ENCODE assay signal across 29 mouse cellular contexts in the genomic region with DNA sequence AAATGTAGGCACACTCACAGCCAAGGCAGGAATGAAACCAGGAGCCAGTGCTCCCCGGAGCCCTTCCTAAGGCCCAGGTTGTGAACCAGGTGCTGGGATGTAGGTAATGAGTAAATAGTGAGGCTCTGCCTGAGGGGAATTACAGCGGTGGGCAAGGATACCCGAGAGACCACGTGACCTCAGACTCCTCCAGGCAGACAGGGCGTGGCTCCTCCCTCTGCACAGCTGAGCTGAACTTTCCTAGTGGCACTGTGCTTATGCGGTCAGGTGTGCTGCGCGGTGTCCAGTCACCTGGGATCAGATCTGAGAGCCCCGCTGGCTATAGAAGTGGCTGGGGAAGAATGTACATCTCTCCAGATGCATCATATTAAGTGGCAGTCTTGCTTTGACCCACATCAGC.
A peak's percentile ranks its signal among the peaks of the same experiment; 100 is the strongest.
DNase-seq lines count a peak whose midpoint lies in the region; ATAC-seq and TF ChIP-seq lines count a peak whose summit lies in the region.
"Had no signal": no experiment of that assay in that cellular context is flagged by ENCODE, and none has a peak within 500 bp of the region (broad histone marks: within the 10 kb centered on the region; RNA-seq: fewer than 3 reads in every experiment).

No protein-coding gene starts in this region.

- no peak overlapping the region for H3K27ac ChIP-seq in intestine, embryonic 15.5 days
- H3K27ac ChIP-seq in intestine, postnatal 0 days (ENCODE audit: low read depth, low read length), result no peak overlapping the region
- no peak overlapping the region for H3K27ac ChIP-seq in stomach, embryonic 14.5 days (ENCODE audit: low read length)
- no peak overlapping the region for H3K27ac ChIP-seq in stomach, postnatal 0 days (replicated peaks)
- H3K27ac ChIP-seq: forebrain, embryonic 10.5 days; forebrain, embryonic 13.5 days; gastrocnemius, adult 2 months; heart, embryonic 15.5 days; hindbrain, embryonic 10.5 days; hindbrain, embryonic 13.5 days had no signal

- no peak overlapping the region for H3K9ac ChIP-seq in intestine, embryonic 15.5 days
- no peak overlapping the region for H3K9ac ChIP-seq in intestine, postnatal 0 days (ENCODE audit: low read depth, low read length)
- H3K9ac ChIP-seq in stomach, embryonic 14.5 days (replicated peaks; ENCODE audit: low read depth, low read length), result no peak overlapping the region
- H3K9ac ChIP-seq in stomach, postnatal 0 days (ENCODE audit: low read length), result no peak overlapping the region
- H3K9ac ChIP-seq: forebrain, embryonic 13.5 days; heart, embryonic 12.5 days; heart, embryonic 15.5 days; hindbrain, embryonic 13.5 days had no signal

- WGBS in intestine, embryonic 15.5 days, result 70% methylated on average over 9 of the region's 9 CpGs
- WGBS in intestine, postnatal 0 days, result 61% methylated on average over 9 of the region's 9 CpGs
- 68% methylated on average over 9 of the region's 9 CpGs for WGBS in stomach, embryonic 14.5 days
- 67% methylated on average over 9 of the region's 9 CpGs for WGBS in stomach, postnatal 0 days

- no peaks in the 10 kb centered on the region for H3K36me3 ChIP-seq in intestine, embryonic 15.5 days
- no peaks in the 10 kb centered on the region for H3K36me3 ChIP-seq in intestine, postnatal 0 days (ENCODE audit: control insufficient read depth, insufficient read depth)
- no peaks in the 10 kb centered on the region for H3K36me3 ChIP-seq in stomach, embryonic 14.5 days (ENCODE audit: control insufficient read depth, insufficient read depth, low read length)
- H3K36me3 ChIP-seq in stomach, postnatal 0 days (ENCODE audit: control insufficient read depth, insufficient read depth, low read length), result no peaks in the 10 kb centered on the region
- H3K36me3 ChIP-seq: forebrain, embryonic 10.5 days; heart, embryonic 12.5 days; heart, embryonic 15.5 days; hindbrain, embryonic 10.5 days; hindbrain, embryonic 13.5 days had no signal

- H3K27me3 ChIP-seq in intestine, embryonic 15.5 days (replicated peaks), result no peaks in the 10 kb centered on the region
- H3K27me3 ChIP-seq in intestine, postnatal 0 days (replicated peaks; ENCODE audit: control insufficient read depth, insufficient read depth, low read length), result no peaks in the 10 kb centered on the region
- H3K27me3 ChIP-seq in stomach, embryonic 14.5 days (ENCODE audit: control insufficient read depth, insufficient read depth, low read length), result no peaks in the 10 kb centered on the region
- no peaks in the 10 kb centered on the region for H3K27me3 ChIP-seq in stomach, postnatal 0 days (ENCODE audit: control insufficient read depth, insufficient read depth, low read length)
- H3K27me3 ChIP-seq: forebrain, embryonic 13.5 days; heart, embryonic 12.5 days; heart, embryonic 15.5 days; hindbrain, embryonic 13.5 days had no signal

- ATAC-seq in intestine, embryonic 15.5 days, result peak; percentile 62; the same call in 1 of the 2 replicates
- no peak for ATAC-seq in intestine, postnatal 0 days
- ATAC-seq in stomach, embryonic 14.5 days (ENCODE audit: insufficient number of reproducible peaks, insufficient read depth, low FRiP score, low read depth), result peak; percentile 28
- ATAC-seq in stomach, postnatal 0 days (ENCODE audit: low FRiP score, low TSS enrichment), result no peak
- ATAC-seq in monocyte, adult 5-6 weeks (replicated peaks; ENCODE audit: insufficient number of reproducible peaks, low FRiP score, low TSS enrichment, poor library complexity, severe bottlenecking), result no peak
- ATAC-seq: CD4-positive, CD25-positive, alpha-beta regulatory T cell, adult 4 months; forebrain, embryonic 13.5 days; forebrain, embryonic 16.5 days; hindbrain, embryonic 16.5 days had no signal

- no peaks in the 10 kb centered on the region for H3K4me1 ChIP-seq in intestine, embryonic 15.5 days (replicated peaks)
- no peaks in the 10 kb centered on the region for H3K4me1 ChIP-seq in intestine, postnatal 0 days (replicated peaks; ENCODE audit: control insufficient read depth, insufficient read depth, low read length)
- H3K4me1 ChIP-seq in stomach, embryonic 14.5 days (ENCODE audit: control insufficient read depth, insufficient read depth, low read length), result no peaks in the 10 kb centered on the region
- H3K4me1 ChIP-seq in stomach, postnatal 0 days (replicated peaks; ENCODE audit: control insufficient read depth, insufficient read depth), result no peaks in the 10 kb centered on the region
- H3K4me1 ChIP-seq: forebrain, embryonic 10.5 days; forebrain, embryonic 13.5 days; heart, embryonic 12.5 days; heart, embryonic 15.5 days; hindbrain, embryonic 10.5 days; hindbrain, embryonic 13.5 days had no signal

- no peak for TF ChIP-seq EP300 in stomach, postnatal 0 days (optimal IDR thresholded peaks at IDR 0.05)

- no peak for DNase-seq in stomach, postnatal 0 days (ENCODE audit: low spot score)
- DNase-seq in ZHBTc4 (ENCODE audit: low read depth, low spot score), result peak; percentile 9
- DNase-seq in adipocyte (ENCODE audit: low spot score), result no peak
- DNase-seq: adrenal gland, adult 8-10 months; adrenal gland, postnatal 25 days; cerebellum, adult 11-12 months; cerebellum, adult 8-10 months; cerebellum, postnatal 10 days; cerebellum, postnatal 36 days; embryo, embryonic 11 days; gastrocnemius, adult 2 months; gastrocnemius, postnatal 14 days; heart, adult 18-20 months; heart, postnatal 10 days; heart, postnatal 36 days; kidney, adult 2 months had no signal

- TF ChIP-seq CTCF in intestine, postnatal 0 days (IDR thresholded peaks at IDR 0.05; ENCODE audit: low read depth), result no peak
- TF ChIP-seq CTCF in stomach, postnatal 0 days (IDR thresholded peaks at IDR 0.05; ENCODE audit: low read depth), result no peak

- H3K4me3 ChIP-seq in intestine, embryonic 15.5 days (replicated peaks), result no peak overlapping the region
- H3K4me3 ChIP-seq in intestine, postnatal 0 days (ENCODE audit: low read depth, low read length), result no peak overlapping the region
- no peak overlapping the region for H3K4me3 ChIP-seq in stomach, embryonic 14.5 days (ENCODE audit: low read depth, low read length)
- H3K4me3 ChIP-seq in stomach, postnatal 0 days (ENCODE audit: low read depth, low read length), result no peak overlapping the region
- H3K4me3 ChIP-seq: forebrain, embryonic 10.5 days; forebrain, embryonic 13.5 days; gastrocnemius, adult 2 months; heart, embryonic 12.5 days; heart, embryonic 15.5 days; hindbrain, embryonic 10.5 days; hindbrain, embryonic 13.5 days had no signal

- H3K4me2 ChIP-seq in intestine, embryonic 15.5 days (replicated peaks), result no peak overlapping the region
- no peak overlapping the region for H3K4me2 ChIP-seq in intestine, postnatal 0 days (replicated peaks; ENCODE audit: low read depth)
- no peak overlapping the region for H3K4me2 ChIP-seq in stomach, embryonic 14.5 days (replicated peaks; ENCODE audit: low read depth, low read length)
- no peak overlapping the region for H3K4me2 ChIP-seq in stomach, postnatal 0 days (replicated peaks; ENCODE audit: low read depth)
- H3K4me2 ChIP-seq: forebrain, embryonic 13.5 days; heart, embryonic 12.5 days; heart, embryonic 15.5 days; hindbrain, embryonic 13.5 days had no signal

- H3K9me3 ChIP-seq in intestine, embryonic 15.5 days, result no peaks in the 10 kb centered on the region
- no peaks in the 10 kb centered on the region for H3K9me3 ChIP-seq in intestine, postnatal 0 days (ENCODE audit: control insufficient read depth)
- H3K9me3 ChIP-seq in stomach, embryonic 14.5 days (ENCODE audit: control insufficient read depth, low read depth, low read length), result no peaks in the 10 kb centered on the region
- no peaks in the 10 kb centered on the region for H3K9me3 ChIP-seq in stomach, postnatal 0 days (ENCODE audit: control insufficient read depth, low read length)
- H3K9me3 ChIP-seq: forebrain, embryonic 10.5 days; forebrain, embryonic 13.5 days; heart, embryonic 12.5 days; heart, embryonic 15.5 days; hindbrain, embryonic 10.5 days; hindbrain, embryonic 13.5 days had no signal

Comparison
In these comparisons a context has a peak if more than half of its experiments do, and no peak if none do; other contexts are left out.
1. ATAC-seq: peak in intestine, embryonic 15.5 days (single experiment) and stomach, embryonic 14.5 days (single experiment); none in intestine, postnatal 0 days (single experiment), stomach, postnatal 0 days (single experiment) and monocyte, adult 5-6 weeks (single experiment).